Mouse (Mus musculus) myocyte (in vitro differentiated cells): ENCODE measurements around the gene Mipol1.

Experiments
- MAX ChIP-seq: IDR thresholded peaks from one replicate; pipeline ENCODE4 v1.6.1; 2011; ENCODE audit warnings: low read depth, mild to moderate bottlenecking, control low read depth
- POLR2A ChIP-seq: IDR thresholded peaks from one replicate; pipeline ENCODE4 v1.6.1; 2011; ENCODE audit warnings: low read depth, mild to moderate bottlenecking, control low read depth, moderate library complexity; ENCODE audit not compliant: insufficient read length
- POLR2AphosphoS2 ChIP-seq: IDR thresholded peaks from one replicate; pipeline ENCODE4 v1.6.1; 2011; ENCODE audit warnings: low read depth, control low read depth; ENCODE audit not compliant: insufficient read length
- REST ChIP-seq: IDR thresholded peaks from one replicate; pipeline ENCODE4 v1.6.1; 2011; ENCODE audit warnings: mild to moderate bottlenecking, control low read depth, moderate library complexity; ENCODE audit not compliant: insufficient read depth, insufficient read length
- TCF12 ChIP-seq: IDR thresholded peaks from one replicate; pipeline ENCODE4 v1.6.1; 2011; ENCODE audit warnings: mild to moderate bottlenecking, control low read depth; ENCODE audit not compliant: poor library complexity, insufficient read depth, severe bottlenecking

- no peak for TF ChIP-seq POLR2A
- no peak for TF ChIP-seq REST
- no peak for TF ChIP-seq MAX
- TF ChIP-seq POLR2AphosphoS2: no peak
- no peak for TF ChIP-seq TCF12
Measured at GRCm38 (mm10) chr12:57528335-57528734, 298.1 kb downstream of the Mipol1 start.
